Mouse (Mus musculus): ENCODE data around the gene Tspan5.

DNA sequence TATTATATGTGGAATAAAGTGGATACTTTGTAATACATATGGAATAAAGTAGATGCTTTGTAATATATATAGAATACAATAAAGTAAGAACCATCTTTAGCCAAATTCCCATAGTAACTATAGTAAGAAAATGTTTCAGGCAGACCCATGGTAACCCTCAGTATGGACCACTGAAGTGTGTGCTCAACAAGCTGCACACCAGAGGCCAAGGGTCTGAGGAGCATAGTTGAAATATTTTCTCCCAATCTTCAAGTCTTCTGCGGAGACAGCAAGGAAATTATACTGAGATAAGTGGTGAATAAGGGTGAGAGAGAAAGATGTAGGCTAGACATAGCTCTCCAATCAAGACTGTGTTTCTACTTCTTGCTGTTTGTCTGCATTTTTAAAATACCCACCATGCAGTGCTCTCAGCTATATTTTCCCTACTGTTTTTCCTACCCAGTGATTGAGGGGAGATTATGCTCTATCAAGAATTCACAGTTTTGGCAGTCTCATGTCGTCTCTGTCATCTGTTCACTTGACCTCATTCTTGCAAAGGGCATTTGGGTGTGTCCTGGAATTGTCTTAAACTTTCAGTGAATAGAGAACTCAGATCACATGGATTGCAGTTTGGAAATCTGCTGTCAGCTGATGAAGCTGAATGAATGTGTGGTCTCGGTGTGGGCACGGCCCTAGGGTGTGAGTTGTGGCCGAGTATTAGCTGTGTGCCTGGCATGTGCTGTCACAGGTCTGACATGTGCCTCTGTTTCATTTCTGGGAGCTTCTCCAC, 75.1 kb downstream of the Tspan5 start:
- TF ChIP-seq GATA1 (IDR thresholded peaks at IDR 0.05; ENCODE audit: low read length), result no peak
- TF ChIP-seq TAL1 (IDR thresholded peaks at IDR 0.05; ENCODE audit: low read length), result no peak
